Mouse (Mus musculus): ENCODE results near the gene Sstr3. TPM values are rescaled to one million over a fixed set of nuclear protein-coding genes. Genes with fewer than 3 reads are reported as not detected.

The Sstr3 gene
- polyA plus RNA-seq, 1 experiment from 2014 or later, result not detected

- no peak overlapping the region for H3K9ac ChIP-seq
- WGBS (ENCODE audit: insufficient replicate concordance), result 60% methylated on average over 3 of the region's 4 CpGs
- no peak overlapping the region for H3K27ac ChIP-seq
- ATAC-seq (ENCODE audit: low read depth) (no peak), DNase-seq (no peak)
- no peak overlapping the region for H3K4me2 ChIP-seq
- H3K4me3 ChIP-seq (replicated peaks), result no peak overlapping the region
- H3K27me3 ChIP-seq, result no peaks in the 10 kb centered on the region
- H3K36me3 ChIP-seq, result no peaks in the 10 kb centered on the region
- H3K9me3 ChIP-seq (replicated peaks), result no peaks in the 10 kb centered on the region
- peaks cover 46% of the 10 kb centered on the region for H3K4me1 ChIP-seq (replicated peaks)
Measured at GRCm38 (mm10) chr15:78576284-78576810, 31.9 kb upstream of the Sstr3 start.

- Histone ChIP-seq H3K27me3 (no peaks in the 10 kb centered on the region), H3K4me3 (replicated peaks) (peak within 1 kb of the TSS; percentile 61), H3K9me3 (replicated peaks) (no peaks in the 10 kb centered on the region), H3K27ac (peak within 1 kb of the TSS; percentile 95), H3K4me2 (peak within 1 kb of the TSS; percentile 77), H3K4me1 (replicated peaks) (peaks cover 64% of the 10 kb centered on the region), H3K36me3 (peaks cover 24% of the 10 kb centered on the region), H3K9ac (peak within 1 kb of the TSS; percentile 79)
- DNase-seq (peak; percentile 53), ATAC-seq (ENCODE audit: low read depth) (peak; percentile 60)
- WGBS (ENCODE audit: insufficient replicate concordance), result 23% methylated on average over 8 of the region's 8 CpGs
Measured at GRCm38 (mm10) chr15:78572658-78573397, 28.3 kb upstream of the Sstr3 start, which contains the start of gene Rac2. Gene Rac2 (minus strand): TSS chr15:78572783.

- DNase-seq, result no peak
- peak overlapping the region; percentile 95 for H3K27ac ChIP-seq
- peaks cover 24% of the 10 kb centered on the region for H3K36me3 ChIP-seq
- peaks cover 70% of the 10 kb centered on the region for H3K4me1 ChIP-seq (replicated peaks)
- peak overlapping the region; percentile 77 for H3K4me2 ChIP-seq
- H3K9ac ChIP-seq, result peak overlapping the region; percentile 79
- H3K4me3 ChIP-seq (replicated peaks), result peak overlapping the region; percentile 61
- no peaks in the 10 kb centered on the region for H3K9me3 ChIP-seq (replicated peaks)
- WGBS (ENCODE audit: insufficient replicate concordance), result 28% methylated on average over 5 of the region's 5 CpGs
- H3K27me3 ChIP-seq, result no peaks in the 10 kb centered on the region
- peak; percentile 61 for ATAC-seq (ENCODE audit: low read depth)
Measured at GRCm38 (mm10) chr15:78572270-78572600, 27.8 kb upstream of the Sstr3 start.

- Histone ChIP-seq H3K9me3 (replicated peaks) (no peaks in the 10 kb centered on the region), H3K27ac (peak overlapping the region; percentile 95), H3K9ac (peak overlapping the region; percentile 79), H3K36me3 (peaks cover 24% of the 10 kb centered on the region), H3K4me1 (replicated peaks) (peaks cover 75% of the 10 kb centered on the region), H3K4me3 (replicated peaks) (peak overlapping the region; percentile 61), H3K27me3 (no peaks in the 10 kb centered on the region), H3K4me2 (peak overlapping the region; percentile 77)
- DNase-seq, result peak; percentile 85
- WGBS (ENCODE audit: insufficient replicate concordance), result 6% methylated on average over 16 of the region's 16 CpGs
- ATAC-seq (ENCODE audit: low read depth), result peak; percentile 92
Measured at GRCm38 (mm10) chr15:78571554-78572269, 27.2 kb upstream of the Sstr3 start.

GRCm38 (mm10) chr15:78570170-78570569 is 25.7 kb upstream of the Sstr3 start:
- Histone ChIP-seq H3K27me3 (no peaks in the 10 kb centered on the region), H3K9me3 (replicated peaks) (no peaks in the 10 kb centered on the region), H3K27ac (peak overlapping the region; percentile 55), H3K4me3 (replicated peaks) (no peak overlapping the region), H3K36me3 (peaks cover 24% of the 10 kb centered on the region), H3K4me1 (replicated peaks) (peaks cover 81% of the 10 kb centered on the region), H3K4me2 (no peak overlapping the region), H3K9ac (no peak overlapping the region)
- ATAC-seq (ENCODE audit: low read depth) (no peak), DNase-seq (no peak)
- WGBS (ENCODE audit: insufficient replicate concordance), result 74% methylated on average over 5 of the region's 5 CpGs

- ATAC-seq (ENCODE audit: low read depth) (no peak), DNase-seq (no peak)
- Histone ChIP-seq H3K27ac (no peak overlapping the region), H3K9ac (no peak overlapping the region), H3K4me1 (replicated peaks) (peaks cover 93% of the 10 kb centered on the region), H3K36me3 (peaks cover 24% of the 10 kb centered on the region), H3K9me3 (replicated peaks) (no peaks in the 10 kb centered on the region), H3K27me3 (no peaks in the 10 kb centered on the region), H3K4me3 (replicated peaks) (no peak overlapping the region), H3K4me2 (no peak overlapping the region)
- 65% methylated on average over 9 of the region's 9 CpGs for WGBS (ENCODE audit: insufficient replicate concordance)
Measured at GRCm38 (mm10) chr15:78567608-78568120, 23.2 kb upstream of the Sstr3 start.

- H3K9ac ChIP-seq, result peak overlapping the region; percentile 50
- DNase-seq, result peak; percentile 46
- 37% methylated on average over 11 of the region's 11 CpGs for WGBS (ENCODE audit: insufficient replicate concordance)
- H3K4me3 ChIP-seq (replicated peaks), result peak overlapping the region; percentile 11; the same call in 1 of the 2 replicates
- no peaks in the 10 kb centered on the region for H3K27me3 ChIP-seq
- H3K9me3 ChIP-seq (replicated peaks), result no peaks in the 10 kb centered on the region
- ATAC-seq (ENCODE audit: low read depth), result peak; percentile 84
- H3K4me1 ChIP-seq (replicated peaks), result peaks cover 65% of the 10 kb centered on the region
- peaks cover 24% of the 10 kb centered on the region for H3K36me3 ChIP-seq
- H3K4me2 ChIP-seq, result peak overlapping the region; percentile 50
- peak overlapping the region; percentile 83 for H3K27ac ChIP-seq
Measured at GRCm38 (mm10) chr15:78564764-78565435, 20.4 kb upstream of the Sstr3 start.

- Histone ChIP-seq H3K9me3 (replicated peaks) (no peaks in the 10 kb centered on the region), H3K27me3 (no peaks in the 10 kb centered on the region), H3K4me1 (replicated peaks) (peaks cover 56% of the 10 kb centered on the region), H3K27ac (peak overlapping the region; percentile 83), H3K4me3 (replicated peaks) (peak overlapping the region; percentile 11; the same call in 1 of the 2 replicates), H3K9ac (peak overlapping the region; percentile 50), H3K4me2 (peak overlapping the region; percentile 50), H3K36me3 (peaks cover 14% of the 10 kb centered on the region)
- ATAC-seq (ENCODE audit: low read depth) (peak; percentile 77), DNase-seq (no peak)
- 20% methylated on average over 5 of the region's 5 CpGs for WGBS (ENCODE audit: insufficient replicate concordance)
Measured at GRCm38 (mm10) chr15:78563937-78564336, 19.5 kb upstream of the Sstr3 start.

GRCm38 (mm10) chr15:78563344-78563743 is 18.9 kb upstream of the Sstr3 start:
- Histone ChIP-seq H3K4me2 (peak overlapping the region; percentile 50; the same call in 1 of the 2 replicates), H3K4me1 (replicated peaks) (peaks cover 53% of the 10 kb centered on the region), H3K4me3 (replicated peaks) (no peak overlapping the region), H3K27ac (peak overlapping the region; percentile 83), H3K9me3 (replicated peaks) (no peaks in the 10 kb centered on the region), H3K27me3 (no peaks in the 10 kb centered on the region), H3K36me3 (peaks cover 8% of the 10 kb centered on the region), H3K9ac (no peak overlapping the region)
- DNase-seq (no peak), ATAC-seq (ENCODE audit: low read depth) (no peak)
- 93% methylated on average over 3 of the region's 3 CpGs for WGBS (ENCODE audit: insufficient replicate concordance)

GRCm38 (mm10) chr15:78559141-78559979 is 14.9 kb upstream of the Sstr3 start:
- peaks cover 19% of the 10 kb centered on the region for H3K4me1 ChIP-seq (replicated peaks)
- WGBS (ENCODE audit: insufficient replicate concordance), result 46% methylated on average over 11 of the region's 11 CpGs
- DNase-seq (no peak), ATAC-seq (ENCODE audit: low read depth) (no peak)
- H3K27me3 ChIP-seq, result no peaks in the 10 kb centered on the region
- H3K9me3 ChIP-seq (replicated peaks), result no peaks in the 10 kb centered on the region
- peaks cover 7% of the 10 kb centered on the region for H3K36me3 ChIP-seq
- no peak overlapping the region for H3K9ac ChIP-seq
- no peak overlapping the region for H3K4me2 ChIP-seq
- H3K27ac ChIP-seq, result no peak overlapping the region
- H3K4me3 ChIP-seq (replicated peaks), result no peak overlapping the region
